Mouse (Mus musculus): Measurements from ENCODE around the gene Pitpna.
A peak's percentile ranks its signal among the peaks of the same experiment; 100 is the strongest.

Pitpna gene

DNA sequence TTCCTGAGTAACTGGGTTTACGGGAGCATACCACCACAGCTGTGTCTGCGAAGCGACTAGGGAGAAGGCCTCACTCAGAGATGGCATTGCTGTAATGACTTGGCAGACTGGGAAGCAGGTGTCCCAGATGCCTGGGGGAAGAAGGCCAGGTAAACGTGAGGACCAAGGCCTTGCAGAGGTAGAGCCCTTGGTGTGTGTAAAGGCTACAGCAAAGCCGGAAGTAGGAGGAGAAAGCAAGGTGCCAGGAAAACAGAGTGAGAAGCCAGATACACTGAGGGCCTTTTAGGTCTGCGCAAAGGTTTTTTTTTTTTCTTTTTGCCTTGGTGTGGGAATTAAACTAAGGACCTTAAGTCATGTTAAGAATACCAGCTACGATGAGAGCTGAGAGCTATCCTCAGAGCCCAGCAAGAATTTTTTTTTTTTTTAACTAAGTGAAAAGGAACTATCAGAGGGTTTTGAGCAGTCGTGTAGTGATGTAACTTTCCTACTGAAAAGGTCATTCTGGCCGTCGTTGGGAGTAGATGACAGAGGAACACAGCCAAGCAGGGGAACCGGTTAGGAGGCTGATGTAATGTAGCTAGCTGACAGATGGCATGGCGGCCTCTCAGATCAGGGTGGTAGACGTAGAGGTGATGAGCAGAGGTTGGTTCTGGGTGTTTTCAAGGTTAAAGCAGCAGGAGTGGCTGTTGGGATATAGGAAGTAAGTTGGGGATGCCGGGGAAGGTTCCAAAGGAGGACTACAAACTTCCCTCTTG lies 71.3 kb downstream of the Pitpna start:
- DNase-seq: no peak

DNA sequence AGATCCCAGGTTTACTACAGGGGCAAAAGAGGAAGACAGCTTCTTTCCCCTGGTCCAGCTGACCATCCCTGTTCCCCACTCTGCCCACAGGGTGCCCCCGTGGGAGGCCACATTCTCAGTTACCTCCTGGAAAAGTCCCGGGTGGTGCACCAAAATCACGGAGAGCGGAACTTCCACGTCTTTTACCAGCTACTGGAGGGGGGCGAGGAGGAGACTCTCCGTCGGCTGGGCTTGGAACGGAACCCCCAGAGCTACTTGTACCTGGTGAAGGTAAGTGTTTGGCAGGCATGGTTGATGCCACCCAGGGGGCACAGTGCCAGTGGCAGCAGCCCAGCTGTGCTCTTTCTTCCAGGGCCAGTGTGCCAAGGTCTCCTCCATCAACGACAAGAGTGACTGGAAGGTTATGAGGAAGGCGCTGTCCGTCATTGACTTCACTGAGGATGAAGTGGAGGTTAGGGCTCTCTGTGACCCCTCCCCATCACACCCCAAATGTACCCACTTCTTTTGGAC lies 72.2 kb downstream of the Pitpna start:
- peak in 1 of 2 experiments; percentile 4 for DNase-seq

DNA sequence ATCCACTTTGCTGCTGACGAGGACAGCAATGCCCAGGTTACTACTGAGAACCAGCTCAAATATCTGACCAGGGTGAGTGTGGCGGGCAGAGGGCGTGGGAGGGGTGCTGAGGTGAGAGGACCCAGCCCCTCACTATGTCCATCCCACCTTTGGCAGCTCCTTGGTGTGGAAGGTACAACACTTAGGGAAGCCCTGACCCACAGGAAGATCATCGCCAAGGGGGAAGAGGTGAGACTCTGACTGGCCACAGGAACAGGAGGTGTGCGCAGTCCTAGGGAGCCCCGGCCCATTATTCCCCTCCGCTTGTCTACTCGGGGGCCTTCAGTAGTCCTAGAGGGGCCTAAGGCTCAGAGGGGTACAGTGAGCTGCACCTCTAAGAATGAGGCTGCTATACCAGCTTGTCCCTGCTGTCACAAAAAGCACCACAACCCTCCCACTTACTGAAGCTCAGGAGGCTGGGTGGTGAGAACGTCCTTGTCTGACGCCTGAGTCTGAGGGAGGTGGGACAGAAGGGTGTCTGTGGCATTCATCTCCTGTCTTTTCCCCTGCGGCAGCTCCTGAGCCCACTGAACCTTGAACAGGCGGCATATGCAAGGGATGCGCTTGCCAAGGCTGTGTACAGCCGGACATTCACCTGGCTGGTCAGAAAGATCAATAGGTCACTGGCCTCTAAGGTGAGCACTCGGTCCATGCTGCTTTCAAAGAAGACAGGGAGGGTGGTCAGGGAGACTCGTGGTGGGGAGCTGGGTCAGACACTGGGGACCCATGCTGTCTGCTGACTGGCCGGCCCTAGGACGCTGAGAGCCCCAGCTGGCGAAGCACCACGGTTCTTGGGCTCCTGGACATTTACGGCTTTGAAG lies 73.3 kb downstream of the Pitpna start:
- peak in 1 of 2 experiments; percentile 3 for DNase-seq

DNA sequence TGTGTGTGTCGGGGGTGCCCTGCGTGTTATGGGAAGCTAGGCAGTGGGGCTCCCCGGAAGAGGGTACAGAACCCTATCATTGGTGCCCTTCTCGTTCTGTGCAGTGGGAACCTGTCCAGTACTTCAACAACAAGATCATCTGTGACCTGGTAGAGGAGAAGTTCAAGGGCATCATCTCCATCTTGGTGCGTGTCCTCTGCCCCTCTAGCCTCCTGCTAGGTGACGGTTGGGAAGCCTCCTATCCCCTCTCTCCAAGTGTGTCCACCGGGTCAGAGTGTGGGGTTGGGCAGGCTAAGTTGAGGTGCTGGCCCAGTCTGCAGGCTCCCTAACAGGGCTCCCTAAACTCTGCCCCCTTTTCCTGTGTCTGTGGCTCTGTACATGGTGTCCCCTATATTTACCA lies 74.2 kb downstream of the Pitpna start:
- DNase-seq: no peak

DNA sequence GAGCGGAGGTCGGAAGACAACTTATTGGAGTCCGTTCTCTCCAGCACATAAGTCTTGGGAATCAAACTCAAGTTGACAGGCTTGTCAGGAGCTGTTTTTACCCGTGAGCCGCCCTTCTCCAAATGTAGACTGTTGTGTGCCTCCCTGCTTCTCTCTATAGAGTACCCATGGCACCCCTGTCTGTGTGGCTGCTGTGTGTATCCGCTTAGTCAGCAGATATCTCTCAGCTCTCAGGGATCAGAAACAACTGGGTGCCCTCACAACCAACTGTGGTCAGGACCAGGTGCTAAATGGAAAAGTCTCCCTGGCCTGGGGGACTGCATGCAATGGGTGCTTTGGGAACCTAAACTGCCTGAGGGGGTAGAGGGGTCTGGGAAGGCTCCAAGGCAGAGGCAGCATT lies 78.4 kb downstream of the Pitpna start:
- no peak for DNase-seq

DNA sequence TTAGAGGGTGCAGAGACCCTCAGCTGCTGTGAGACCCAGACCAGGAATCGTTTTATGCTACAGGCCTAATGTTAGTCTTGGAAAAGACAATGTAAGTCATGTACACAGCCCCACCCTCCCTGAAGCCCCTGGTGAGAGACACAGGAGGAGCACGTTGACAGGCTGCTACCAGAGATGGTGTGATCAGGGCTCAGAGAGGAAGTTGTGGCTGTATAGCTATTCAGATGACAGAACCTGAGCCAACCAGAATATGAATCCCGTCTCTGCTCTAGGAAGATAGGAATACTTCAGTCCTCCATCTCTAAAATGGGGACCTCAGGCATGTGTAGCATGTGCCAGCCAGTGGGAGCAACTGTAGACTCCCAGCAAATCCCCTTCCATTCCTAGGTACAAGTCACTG lies 80.7 kb downstream of the Pitpna start:
- DNase-seq: no peak

DNA sequence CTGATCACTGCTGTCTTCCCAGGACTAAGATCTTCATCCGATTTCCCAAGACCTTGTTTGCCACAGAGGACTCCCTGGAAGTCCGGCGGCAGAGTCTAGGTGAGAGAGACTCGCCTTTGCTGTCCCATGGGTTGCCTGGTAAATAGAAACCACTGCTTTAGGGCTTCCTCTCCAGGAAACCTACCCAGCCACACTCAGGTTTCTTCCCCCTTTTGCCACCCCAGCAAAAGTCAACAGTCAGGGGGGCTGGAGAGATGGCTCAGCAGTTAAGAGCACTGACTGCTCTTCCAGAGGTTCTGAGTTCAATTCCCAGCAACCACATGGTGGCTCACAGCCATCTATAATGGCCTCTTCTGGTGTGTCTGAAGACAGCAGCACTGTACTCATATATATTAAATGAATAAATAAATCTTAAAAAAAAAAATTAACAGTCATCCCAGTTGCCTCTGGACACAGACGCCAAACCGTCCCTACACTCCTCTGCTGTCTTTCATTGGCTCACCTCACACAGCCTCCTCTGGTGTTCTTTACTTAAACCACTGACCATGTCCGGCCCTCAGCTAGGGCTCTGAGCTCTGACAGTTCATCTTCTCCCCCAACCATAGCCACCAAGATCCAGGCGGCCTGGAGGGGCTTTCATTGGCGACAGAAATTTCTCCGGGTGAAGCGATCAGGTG lies 81.4 kb downstream of the Pitpna start:
- DNase-seq: no peak

DNA sequence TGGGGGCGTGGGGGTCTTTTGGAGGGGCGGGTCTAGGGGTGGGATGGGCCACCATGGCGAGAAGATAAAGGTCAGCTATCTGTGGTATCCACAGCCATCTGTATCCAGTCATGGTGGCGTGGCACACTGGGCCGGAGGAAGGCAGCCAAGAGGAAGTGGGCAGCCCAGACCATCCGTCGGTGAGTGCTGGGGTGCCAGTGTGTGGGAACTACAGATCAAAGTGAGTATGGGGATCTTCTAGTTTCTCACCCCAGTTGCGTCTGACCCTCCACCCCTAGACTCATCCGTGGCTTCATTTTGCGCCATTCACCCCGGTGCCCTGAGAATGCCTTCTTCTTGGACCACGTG lies 81.9 kb downstream of the Pitpna start:
- no peak for DNase-seq

DNA sequence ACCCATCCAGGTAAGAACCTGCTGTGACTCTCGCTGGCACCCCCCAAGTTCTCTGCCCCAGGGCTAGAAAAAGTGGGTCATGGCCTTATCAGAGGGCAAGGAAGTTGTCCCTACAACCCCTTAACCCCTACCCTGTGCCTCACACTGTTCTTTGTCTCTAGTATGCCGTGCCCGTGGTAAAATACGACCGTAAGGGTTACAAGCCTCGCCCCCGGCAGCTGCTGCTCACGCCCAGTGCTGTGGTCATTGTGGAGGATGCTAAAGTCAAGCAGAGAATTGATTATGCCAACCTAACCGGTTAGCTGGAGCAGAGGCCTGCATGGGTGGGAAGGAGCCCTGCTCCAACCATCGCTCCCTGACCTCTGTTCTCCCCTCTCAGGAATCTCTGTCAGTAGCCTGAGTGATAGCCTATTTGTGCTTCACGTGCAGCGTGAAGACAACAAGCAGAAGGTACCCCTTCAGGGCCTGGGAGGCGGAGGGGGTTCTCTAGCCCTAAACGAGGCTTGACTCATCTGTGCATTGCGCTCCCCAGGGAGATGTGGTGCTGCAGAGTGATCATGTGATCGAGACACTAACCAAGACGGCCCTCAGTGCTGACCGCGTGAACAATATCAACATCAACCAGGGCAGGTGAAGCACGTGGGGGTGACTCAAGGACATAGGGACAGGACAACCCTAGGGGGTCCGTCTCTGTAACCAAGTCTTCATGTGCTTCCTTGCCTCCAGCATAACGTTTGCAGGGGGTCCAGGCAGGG lies 83.7 kb downstream of the Pitpna start:
- DNase-seq: no peak

DNA sequence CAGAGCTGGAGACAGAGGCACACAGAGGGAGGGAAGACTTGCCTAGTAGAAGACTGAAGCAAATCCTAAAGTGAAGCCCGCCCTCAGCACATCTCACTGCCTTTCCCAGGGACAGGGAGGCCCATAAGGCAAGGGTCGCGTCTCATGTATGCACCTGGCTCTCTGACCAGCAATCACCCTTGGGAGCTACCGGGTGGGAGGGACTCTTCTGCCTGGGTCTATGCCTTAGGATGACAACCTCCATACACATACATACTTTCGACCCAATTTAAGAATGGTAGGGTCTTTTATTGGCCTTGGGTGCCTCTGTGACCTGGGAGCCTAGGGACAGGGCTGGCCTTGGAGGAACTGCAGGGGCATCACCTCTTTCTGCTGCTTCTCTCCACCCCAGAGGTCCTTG lies 85.5 kb downstream of the Pitpna start:
- no peak for DNase-seq

DNA sequence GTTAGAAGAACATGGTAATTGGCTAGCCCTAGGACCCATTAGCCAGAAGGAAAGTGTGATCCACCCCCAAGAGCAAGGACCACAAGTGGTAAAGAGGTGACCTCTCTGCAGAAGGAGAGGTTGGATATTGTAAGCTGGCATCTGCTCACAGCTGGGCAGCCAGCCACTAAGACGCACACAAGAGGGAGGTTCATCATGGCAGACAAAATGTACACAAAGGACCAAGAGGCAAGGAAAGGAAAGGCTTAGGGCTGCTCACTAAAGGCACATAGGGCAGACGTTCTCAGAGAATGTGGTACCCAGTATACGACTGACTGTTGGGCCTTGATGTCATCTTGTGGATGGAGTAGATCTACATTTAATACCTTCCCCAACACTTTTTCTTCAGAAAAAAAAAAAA lies 87.0 kb downstream of the Pitpna start:
- no peak for DNase-seq

DNA sequence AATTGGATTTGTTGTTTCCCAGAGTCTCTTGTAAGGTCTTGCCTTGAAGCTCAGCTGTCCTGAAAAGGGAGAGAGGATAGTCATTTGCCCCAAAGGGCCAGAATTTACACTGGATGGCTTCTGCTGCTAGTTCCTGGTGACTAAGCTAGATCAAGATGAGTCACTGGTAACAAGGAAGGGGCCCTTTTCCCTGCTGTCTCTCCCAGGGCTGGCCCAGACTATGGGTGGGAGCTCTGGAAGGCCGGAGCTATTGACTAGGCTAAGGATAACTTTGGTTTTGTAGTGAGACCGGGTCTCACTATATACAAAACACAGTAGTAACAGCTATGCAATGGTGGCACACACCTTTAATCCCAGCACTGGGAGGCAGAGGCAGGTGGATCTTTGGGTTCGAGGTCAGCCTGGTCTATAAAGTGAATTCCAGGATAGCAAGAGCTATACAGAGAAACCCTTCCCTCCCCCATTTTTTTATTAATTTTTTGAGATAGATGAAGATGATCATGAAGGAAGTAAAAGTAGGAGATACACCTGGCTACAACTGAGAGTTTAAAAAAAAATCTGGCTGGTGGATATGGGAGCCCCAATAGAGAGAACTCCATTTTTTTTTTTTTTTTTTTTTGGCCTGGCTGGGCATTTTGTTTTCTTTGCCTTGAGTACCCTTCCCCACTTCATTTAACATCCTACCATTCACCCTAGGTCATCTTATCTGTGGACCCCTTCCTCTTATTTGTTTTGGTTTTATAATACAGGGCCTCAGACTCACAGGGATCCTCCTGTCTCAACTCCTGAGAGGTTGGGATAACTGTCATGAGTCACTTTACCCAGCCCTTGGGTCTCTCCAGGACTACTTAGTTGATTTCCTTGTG lies 90.2 kb downstream of the Pitpna start:
- peak in 1 of 2 experiments; percentile 7 for DNase-seq

Measured in thymus, adult 18-20 months (tissue).